Mouse (Mus musculus): ENCODE results near the gene Tnn. TPM values are rescaled to one million over a fixed set of nuclear protein-coding genes. Genes with fewer than 3 reads are reported as not detected.

Gene Tnn
- total RNA-seq, 2 experiments from 2014 or later, result 0.07 to 0.09 TPM

- DNase-seq (ENCODE audit: extremely low spot score in 1 of 2, low spot score in 1 of 2), result no peak
Observed at GRCm38 (mm10) chr1:160045056-160045715, 108.2 kb downstream of the Tnn start.

- no peak for DNase-seq (ENCODE audit: extremely low spot score in 1 of 2, low spot score in 1 of 2)
Observed at GRCm38 (mm10) chr1:160044237-160045021, 109.0 kb downstream of the Tnn start, which contains the start of gene 4930523C07Rik. Gene 4930523C07Rik, plus strand, starts transcription at chr1:160044382.

- no peak for DNase-seq (ENCODE audit: extremely low spot score in 1 of 2, low spot score in 1 of 2)
Observed at GRCm38 (mm10) chr1:160043271-160043975, 110.0 kb downstream of the Tnn start.

- DNase-seq (ENCODE audit: extremely low spot score in 1 of 2, low spot score in 1 of 2), result no peak
Observed at GRCm38 (mm10) chr1:160042351-160042750, 111.0 kb downstream of the Tnn start.

- DNase-seq (ENCODE audit: extremely low spot score in 1 of 2, low spot score in 1 of 2), result no peak
Observed at GRCm38 (mm10) chr1:160041264-160041775, 112.1 kb downstream of the Tnn start.

- no peak for DNase-seq (ENCODE audit: extremely low spot score in 1 of 2, low spot score in 1 of 2)
Observed at GRCm38 (mm10) chr1:160039951-160040645, 113.3 kb downstream of the Tnn start.

- no peak for DNase-seq (ENCODE audit: extremely low spot score in 1 of 2, low spot score in 1 of 2)
Observed at GRCm38 (mm10) chr1:160036996-160037521, 116.3 kb downstream of the Tnn start.

GRCm38 (mm10) chr1:160035561-160035960 is 117.8 kb downstream of the Tnn start:
- no peak for DNase-seq (ENCODE audit: extremely low spot score in 1 of 2, low spot score in 1 of 2)

Other genes with a start within 250 kb of the Tnn start
- gene 4930523C07Rik, start 109.2 kb downstream of the Tnn start, total RNA-seq (2021), result 1 to 10 TPM; 1.5 to 2.8 TPM
- gene Mrps14, start 41.6 kb upstream of the Tnn start, total RNA-seq (2021), result 10 to 100 TPM; 67.5 to 73.6 TPM
- gene Cacybp, start 59.3 kb upstream of the Tnn start, total RNA-seq (2021), result 10 to 100 TPM; 77.9 to 91.1 TPM

Measured in layer of hippocampus, postnatal 25 days (tissue).